Mouse (Mus musculus): ENCODE results near the gene Rasd2.

DNA sequence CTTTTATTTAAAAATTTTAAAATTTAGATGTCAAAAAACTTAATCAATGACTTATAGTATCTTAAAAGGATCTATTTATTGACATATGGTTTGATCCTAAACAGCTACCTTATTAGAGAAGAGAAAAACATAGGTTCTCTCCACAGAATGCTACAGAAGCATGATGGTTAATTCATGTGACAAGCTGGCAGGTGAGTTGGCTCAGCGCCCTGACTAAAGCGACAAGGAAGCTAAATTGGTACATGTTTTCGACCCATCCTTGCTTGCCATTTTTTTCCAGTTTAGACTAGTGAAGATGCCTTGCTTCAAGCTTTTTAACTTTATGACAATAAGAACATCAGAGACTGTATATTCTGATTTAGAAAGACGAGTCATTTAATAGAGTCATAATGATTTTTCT, 35.4 kb downstream of the Rasd2 start:
- TF ChIP-seq EP300 (IDR thresholded peaks at IDR 0.05), result no peak
- TF ChIP-seq CTCF (IDR thresholded peaks at IDR 0.05), result no peak
